Mouse (Mus musculus) myocyte (in vitro differentiated cells): ENCODE measurements around the gene Arhgap21.

Experiments
- CEBPB ChIP-seq: IDR thresholded peaks from 2 replicates; pipeline ENCODE4 v1.6.1; 2011; ENCODE audit warnings: mild to moderate bottlenecking, moderate library complexity; ENCODE audit not compliant: poor library complexity, insufficient read depth, severe bottlenecking
- E2F4 ChIP-seq: IDR thresholded peaks from one replicate; pipeline ENCODE4 v1.6.1; 2011; ENCODE audit warnings: mild to moderate bottlenecking, control low read depth, moderate library complexity; ENCODE audit not compliant: insufficient read depth
- MYOD1 ChIP-seq, 3 experiments: IDR thresholded peaks; one replicate each; pipeline ENCODE4 v1.6.1; 2011; ENCODE audit warnings: control low read depth in 2 of 3, low read depth in 2 of 3, mild to moderate bottlenecking in 2 of 3, moderate library complexity in 1 of 3; ENCODE audit not compliant: insufficient read length in 2 of 3, control insufficient read depth in 1 of 3
- POLR2A ChIP-seq: IDR thresholded peaks from one replicate; pipeline ENCODE4 v1.6.1; 2011; ENCODE audit warnings: low read depth, mild to moderate bottlenecking, control low read depth, moderate library complexity; ENCODE audit not compliant: insufficient read length

GRCm38 (mm10) chr2:20860756-20861155 is 107.9 kb downstream of the Arhgap21 start:
- TF ChIP-seq E2F4 (no peak), POLR2A (no peak), CEBPB (no peak), MYOD1 (IDR thresholded peaks at IDR 0.05; ENCODE audit: control insufficient read depth in 1 of 3, insufficient read length in 2 of 3, low read depth in 2 of 3) (no peak)
